Mouse (Mus musculus): ENCODE measurements at regions not wholly inside any gene's neighbourhood (a gene's known extent, or its start where the extent isn't known, plus 50 kb on each side); places are given as distances from the start of the nearest gene placed in this dataset.

- DNase-seq (ENCODE audit: low spot score in 2 of 2), result peak in 1 of 2 experiments; percentile 5
- intact Hi-C loops (cut with DNase I), result no loop called here
Measured at GRCm38 (mm10) chr3:38544718-38545500, 60.3 kb upstream of the Ankrd50 start.

- intact Hi-C loops (cut with DNase I), result no loop called here
- no peak for DNase-seq (ENCODE audit: low spot score in 2 of 2)
Measured at GRCm38 (mm10) chr3:38543816-38544215, 59.2 kb upstream of the Ankrd50 start.

GRCm38 (mm10) chr3:38541296-38541695 lies 56.7 kb upstream of the Ankrd50 start:
- intact Hi-C loops (cut with DNase I), result no loop called here

GRCm38 (mm10) chr3:38538309-38538708 lies 53.7 kb upstream of the Ankrd50 start:
- no peak for DNase-seq (ENCODE audit: low spot score in 2 of 2)
- intact Hi-C loops (cut with DNase I), result no loop called here

More at GRCm38 (mm10) chr3:38541296-38541695, 56.7 kb upstream of the Ankrd50 start:
- DNase-seq (ENCODE audit: low spot score in 2 of 2), result no peak

- no peak for DNase-seq (ENCODE audit: low spot score in 2 of 2)
- intact Hi-C loops (cut with DNase I), result no loop called here
Measured at GRCm38 (mm10) chr3:38537770-38538169, 53.1 kb upstream of the Ankrd50 start.

Small RNA genes lying in the stretch of these regions (microRNA-seq; reads per million reads assigned to microRNA genes)
- 0 reads per million in 2 experiments for gene Gm24462
